Mouse (Mus musculus): Measurements from ENCODE around the gene Gpx3.

- TF ChIP-seq CTCF (conservative IDR thresholded peaks at IDR 0.05; ENCODE audit: low read length) (no peak), NANOG (IDR thresholded peaks at IDR 0.05; ENCODE audit: borderline replicate concordance, low read length) (no peak), POU5F1 (IDR thresholded peaks at IDR 0.05; ENCODE audit: borderline replicate concordance, low read length) (no peak)
Measured at GRCm38 (mm10) chr11:54913841-54914240, 11.6 kb downstream of the Gpx3 start.

All from E14TG2a.4 (cell line).